Mouse (Mus musculus): ENCODE measurements around the gene Fbn1. TPM values are rescaled to one million over a fixed set of nuclear protein-coding genes. Genes with fewer than 3 reads are reported as not detected.

Fbn1 gene
- polyA plus RNA-seq, 1 experiment from 2014 or later, result 14.1 TPM

DNA sequence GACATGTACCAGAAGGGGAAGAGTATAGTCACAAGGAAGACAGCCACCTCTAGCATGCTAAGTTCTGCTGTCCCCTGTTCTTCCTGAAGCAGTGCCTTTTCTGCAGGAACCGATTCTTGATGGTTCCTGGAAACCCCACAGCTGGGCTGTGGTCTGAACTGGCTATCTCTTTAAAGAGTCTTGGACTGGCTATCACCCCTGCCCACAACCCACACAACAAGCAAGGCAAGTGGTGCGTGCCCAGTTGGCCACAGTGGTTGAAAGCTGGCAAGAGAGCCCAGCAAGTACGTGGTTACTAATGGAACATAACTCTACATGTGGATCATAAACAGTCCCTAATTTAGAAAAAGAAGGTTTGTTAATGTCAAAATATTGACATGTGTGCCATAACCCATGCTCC, 170.6 kb downstream of the Fbn1 start:
- Histone ChIP-seq H3K9ac (replicated peaks; ENCODE audit: low read length) (no peak overlapping the region), H3K27ac (replicated peaks; ENCODE audit: low read depth, low read length) (no peak overlapping the region), H3K4me1 (ENCODE audit: control insufficient read depth, insufficient read depth, low read length) (no peaks in the 10 kb centered on the region), H3K4me2 (ENCODE audit: low read depth, low read length) (no peak overlapping the region), H3K27me3 (ENCODE audit: control insufficient read depth, insufficient read depth, low read length) (no peaks in the 10 kb centered on the region), H3K9me3 (replicated peaks; ENCODE audit: control insufficient read depth, low read length) (no peaks in the 10 kb centered on the region), H3K4me3 (ENCODE audit: low read depth, low read length) (no peak overlapping the region), H3K36me3 (replicated peaks; ENCODE audit: control insufficient read depth, insufficient read depth, low read depth, low read length) (peaks cover 2% of the 10 kb centered on the region)
- ATAC-seq (replicated peaks; ENCODE audit: insufficient number of reproducible peaks, low FRiP score, low TSS enrichment, low read depth) (no peak), DNase-seq (ENCODE audit: low spot score) (no peak)
- WGBS, result 97% methylated on average over 3 of the region's 3 CpGs

GRCm38 (mm10) chr2:125335206-125335605, 172.6 kb downstream of the Fbn1 start:
- H3K4me3 ChIP-seq (ENCODE audit: low read depth, low read length), result no peak overlapping the region
- H3K4me2 ChIP-seq (ENCODE audit: low read depth, low read length), result no peak overlapping the region
- DNase-seq (ENCODE audit: low spot score), result no peak
- no peak for ATAC-seq (replicated peaks; ENCODE audit: insufficient number of reproducible peaks, low FRiP score, low TSS enrichment, low read depth)
- no peak overlapping the region for H3K27ac ChIP-seq (replicated peaks; ENCODE audit: low read depth, low read length)
- no peaks in the 10 kb centered on the region for H3K27me3 ChIP-seq (ENCODE audit: control insufficient read depth, insufficient read depth, low read length)
- H3K36me3 ChIP-seq (replicated peaks; ENCODE audit: control insufficient read depth, insufficient read depth, low read depth, low read length), result no peaks in the 10 kb centered on the region; the same call in 1 of the 2 replicates
- WGBS, result 96% methylated on average over 11 of the region's 11 CpGs
- H3K9me3 ChIP-seq (replicated peaks; ENCODE audit: control insufficient read depth, low read length), result no peaks in the 10 kb centered on the region
- H3K4me1 ChIP-seq (ENCODE audit: control insufficient read depth, insufficient read depth, low read length), result no peaks in the 10 kb centered on the region
- H3K9ac ChIP-seq (replicated peaks; ENCODE audit: low read length), result no peak overlapping the region

DNA sequence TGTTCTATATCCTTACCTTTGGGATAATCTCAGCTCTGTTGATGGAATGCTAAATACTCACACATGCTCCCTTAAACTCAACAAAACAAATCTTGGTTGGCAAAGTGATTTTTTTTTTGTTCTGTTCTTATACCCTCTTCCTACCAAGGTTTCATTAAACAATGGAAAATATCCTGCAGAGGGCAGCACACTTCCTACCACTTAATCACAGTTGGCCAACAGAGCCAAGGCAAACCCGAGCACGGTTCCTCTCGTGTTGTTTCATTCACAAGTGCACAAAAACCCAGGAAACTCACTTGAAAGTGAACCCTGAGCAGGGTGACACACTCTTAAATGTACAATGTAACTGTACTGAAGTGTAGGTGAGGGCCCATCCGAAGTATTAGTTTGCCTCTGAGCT, 173.6 kb downstream of the Fbn1 start:
- H3K27me3 ChIP-seq (ENCODE audit: control insufficient read depth, insufficient read depth, low read length), result no peaks in the 10 kb centered on the region
- H3K9me3 ChIP-seq (replicated peaks; ENCODE audit: control insufficient read depth, low read length), result no peaks in the 10 kb centered on the region
- no peak for ATAC-seq (replicated peaks; ENCODE audit: insufficient number of reproducible peaks, low FRiP score, low TSS enrichment, low read depth)
- H3K36me3 ChIP-seq (replicated peaks; ENCODE audit: control insufficient read depth, insufficient read depth, low read depth, low read length), result no peaks in the 10 kb centered on the region; the same call in 1 of the 2 replicates
- H3K4me3 ChIP-seq (ENCODE audit: low read depth, low read length), result no peak overlapping the region
- H3K4me2 ChIP-seq (ENCODE audit: low read depth, low read length), result no peak overlapping the region
- peak; percentile 42 for DNase-seq (ENCODE audit: low spot score)
- H3K9ac ChIP-seq (replicated peaks; ENCODE audit: low read length), result no peak overlapping the region
- no peaks in the 10 kb centered on the region for H3K4me1 ChIP-seq (ENCODE audit: control insufficient read depth, insufficient read depth, low read length)
- H3K27ac ChIP-seq (replicated peaks; ENCODE audit: low read depth, low read length), result no peak overlapping the region
- WGBS, result 82% methylated on average over 4 of the region's 4 CpGs

GRCm38 (mm10) chr2:125331581-125331980, 176.2 kb downstream of the Fbn1 start:
- ATAC-seq (replicated peaks; ENCODE audit: insufficient number of reproducible peaks, low FRiP score, low TSS enrichment, low read depth), result no peak
- 85% methylated on average over 7 of the region's 7 CpGs for WGBS
- H3K9ac ChIP-seq (replicated peaks; ENCODE audit: low read length), result no peak overlapping the region
- no peaks in the 10 kb centered on the region; the same call in 1 of the 2 replicates for H3K36me3 ChIP-seq (replicated peaks; ENCODE audit: control insufficient read depth, insufficient read depth, low read depth, low read length)
- no peak overlapping the region for H3K4me3 ChIP-seq (ENCODE audit: low read depth, low read length)
- no peaks in the 10 kb centered on the region for H3K4me1 ChIP-seq (ENCODE audit: control insufficient read depth, insufficient read depth, low read length)
- no peak overlapping the region for H3K4me2 ChIP-seq (ENCODE audit: low read depth, low read length)
- DNase-seq (ENCODE audit: low spot score), result no peak
- no peaks in the 10 kb centered on the region for H3K9me3 ChIP-seq (replicated peaks; ENCODE audit: control insufficient read depth, low read length)
- H3K27me3 ChIP-seq (ENCODE audit: control insufficient read depth, insufficient read depth, low read length), result no peaks in the 10 kb centered on the region
- H3K27ac ChIP-seq (replicated peaks; ENCODE audit: low read depth, low read length), result no peak overlapping the region

GRCm38 (mm10) chr2:125330506-125330905, 177.3 kb downstream of the Fbn1 start:
- Histone ChIP-seq H3K36me3 (replicated peaks; ENCODE audit: control insufficient read depth, insufficient read depth, low read depth, low read length) (no peaks in the 10 kb centered on the region), H3K4me3 (ENCODE audit: low read depth, low read length) (no peak overlapping the region)
- WGBS, result 94% methylated on average over 10 of the region's 10 CpGs

DNA sequence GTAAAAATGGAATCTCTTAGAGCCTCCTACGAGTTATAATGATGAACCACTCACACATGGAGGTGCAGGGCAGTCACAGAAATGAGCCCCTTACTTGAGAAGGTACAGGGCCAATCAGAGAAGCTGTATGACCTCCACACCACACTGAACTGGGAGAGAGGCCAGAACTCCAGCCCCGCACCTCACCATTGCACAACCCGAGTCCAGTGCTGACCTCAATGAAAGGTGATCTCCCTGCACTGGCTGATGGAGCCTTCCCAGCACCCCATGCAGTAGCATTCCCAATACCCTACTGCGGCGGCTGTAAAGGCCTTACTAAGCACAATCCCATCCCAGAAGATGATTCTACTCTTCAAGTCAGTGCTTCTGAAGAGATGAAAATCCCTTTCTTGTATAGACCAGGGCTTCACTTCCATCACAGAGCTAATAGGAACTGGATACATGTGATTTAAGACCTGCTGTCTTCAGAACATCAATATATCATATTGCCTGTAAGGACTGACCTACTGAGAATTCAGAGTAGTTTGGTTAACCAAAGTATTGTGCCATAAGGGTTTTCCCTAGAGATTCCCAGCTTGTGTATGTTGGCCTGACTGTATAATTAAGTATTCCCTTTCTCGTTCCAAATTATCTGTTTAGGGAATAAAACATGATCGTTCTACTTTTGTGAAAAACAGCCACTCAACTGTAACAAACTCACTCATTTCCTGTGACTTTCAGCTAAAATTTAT, 182.5 kb downstream of the Fbn1 start:
- Histone ChIP-seq H3K4me3 (ENCODE audit: low read depth, low read length) (no peak overlapping the region), H3K9me3 (replicated peaks; ENCODE audit: control insufficient read depth, low read length) (no peaks in the 10 kb centered on the region), H3K9ac (replicated peaks; ENCODE audit: low read length) (no peak overlapping the region), H3K4me2 (ENCODE audit: low read depth, low read length) (no peak overlapping the region), H3K4me1 (ENCODE audit: control insufficient read depth, insufficient read depth, low read length) (no peaks in the 10 kb centered on the region), H3K36me3 (replicated peaks; ENCODE audit: control insufficient read depth, insufficient read depth, low read depth, low read length) (no peaks in the 10 kb centered on the region), H3K27ac (replicated peaks; ENCODE audit: low read depth, low read length) (peak overlapping the region; percentile 59; the same call in 1 of the 2 replicates), H3K27me3 (ENCODE audit: control insufficient read depth, insufficient read depth, low read length) (no peaks in the 10 kb centered on the region)
- 68% methylated on average over 7 of the region's 7 CpGs for WGBS
- ATAC-seq (replicated peaks; ENCODE audit: insufficient number of reproducible peaks, low FRiP score, low TSS enrichment, low read depth), result no peak
- no peak for DNase-seq (ENCODE audit: low spot score)

More at GRCm38 (mm10) chr2:125330506-125330905, 177.3 kb downstream of the Fbn1 start:
- Histone ChIP-seq H3K27me3 (ENCODE audit: control insufficient read depth, insufficient read depth, low read length) (no peaks in the 10 kb centered on the region), H3K4me2 (ENCODE audit: low read depth, low read length) (no peak overlapping the region), H3K27ac (replicated peaks; ENCODE audit: low read depth, low read length) (no peak overlapping the region), H3K4me1 (ENCODE audit: control insufficient read depth, insufficient read depth, low read length) (no peaks in the 10 kb centered on the region), H3K9ac (replicated peaks; ENCODE audit: low read length) (no peak overlapping the region), H3K9me3 (replicated peaks; ENCODE audit: control insufficient read depth, low read length) (no peaks in the 10 kb centered on the region)
- ATAC-seq (replicated peaks; ENCODE audit: insufficient number of reproducible peaks, low FRiP score, low TSS enrichment, low read depth) (no peak), DNase-seq (ENCODE audit: low spot score) (no peak)

GRCm38 (mm10) chr2:125324455-125324854, 183.3 kb downstream of the Fbn1 start:
- ATAC-seq (replicated peaks; ENCODE audit: insufficient number of reproducible peaks, low FRiP score, low TSS enrichment, low read depth) (no peak), DNase-seq (ENCODE audit: low spot score) (peak; percentile 17)
- Histone ChIP-seq H3K27me3 (ENCODE audit: control insufficient read depth, insufficient read depth, low read length) (no peaks in the 10 kb centered on the region), H3K36me3 (replicated peaks; ENCODE audit: control insufficient read depth, insufficient read depth, low read depth, low read length) (no peaks in the 10 kb centered on the region), H3K9ac (replicated peaks; ENCODE audit: low read length) (no peak overlapping the region), H3K4me2 (ENCODE audit: low read depth, low read length) (no peak overlapping the region), H3K27ac (replicated peaks; ENCODE audit: low read depth, low read length) (no peak overlapping the region), H3K9me3 (replicated peaks; ENCODE audit: control insufficient read depth, low read length) (no peaks in the 10 kb centered on the region), H3K4me3 (ENCODE audit: low read depth, low read length) (no peak overlapping the region), H3K4me1 (ENCODE audit: control insufficient read depth, insufficient read depth, low read length) (no peaks in the 10 kb centered on the region)
- WGBS, result 56% methylated on average over 5 of the region's 5 CpGs

- Histone ChIP-seq H3K27ac (replicated peaks; ENCODE audit: low read depth, low read length) (no peak overlapping the region), H3K9me3 (replicated peaks; ENCODE audit: control insufficient read depth, low read length) (no peaks in the 10 kb centered on the region)
- DNase-seq (ENCODE audit: low spot score), result peak; percentile 49
Measured at GRCm38 (mm10) chr2:125323347-125323746, 184.4 kb downstream of the Fbn1 start.

More at GRCm38 (mm10) chr2:125323347-125323746, 184.4 kb downstream of the Fbn1 start:
- no peaks in the 10 kb centered on the region for H3K4me1 ChIP-seq (ENCODE audit: control insufficient read depth, insufficient read depth, low read length)
- H3K4me3 ChIP-seq (ENCODE audit: low read depth, low read length), result no peak overlapping the region
- H3K36me3 ChIP-seq (replicated peaks; ENCODE audit: control insufficient read depth, insufficient read depth, low read depth, low read length), result no peaks in the 10 kb centered on the region
- WGBS, result 25% methylated on average over 4 of the region's 4 CpGs
- no peak; the same call in 1 of the 2 replicates for ATAC-seq (replicated peaks; ENCODE audit: insufficient number of reproducible peaks, low FRiP score, low TSS enrichment, low read depth)
- H3K4me2 ChIP-seq (ENCODE audit: low read depth, low read length), result no peak overlapping the region
- H3K27me3 ChIP-seq (ENCODE audit: control insufficient read depth, insufficient read depth, low read length), result no peaks in the 10 kb centered on the region
- no peak overlapping the region for H3K9ac ChIP-seq (replicated peaks; ENCODE audit: low read length)
